ENCODE assay signal across 8 mouse cellular contexts in the genomic region with DNA sequence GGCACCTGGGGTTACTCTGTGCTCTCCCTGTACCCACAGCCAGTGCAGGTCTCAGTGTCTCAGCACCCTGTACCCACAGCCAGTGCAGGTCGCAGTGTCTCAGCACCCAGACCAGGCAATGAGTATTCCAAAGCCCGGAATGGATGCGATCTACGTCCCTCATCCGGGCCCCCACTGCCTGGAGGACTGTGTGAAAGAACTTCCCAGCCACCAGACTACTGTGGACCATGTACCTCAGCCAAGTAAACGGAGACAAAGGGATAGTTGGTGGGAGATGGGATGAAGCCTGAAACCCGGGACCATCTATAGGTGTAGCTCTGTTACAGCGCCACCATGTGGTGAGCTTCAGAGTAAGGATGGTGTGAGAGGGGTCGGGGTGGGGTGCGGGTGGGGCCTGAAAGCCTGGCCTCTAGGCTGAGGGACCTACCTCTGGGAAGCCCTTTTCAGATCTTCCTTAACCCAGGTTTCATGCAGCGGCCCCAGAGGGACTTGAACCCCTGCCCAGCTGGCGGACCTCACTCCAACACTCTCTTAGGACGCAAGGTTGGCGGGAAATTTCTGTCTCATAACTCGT. TPM values are rescaled to one million over a fixed set of nuclear protein-coding genes. Genes with fewer than 3 reads are reported as not detected.
DNase-seq lines count a peak whose midpoint lies in the region; ATAC-seq lines count a peak whose summit lies in the region.

No protein-coding gene starts in this region.

- no peak overlapping the region for H3K27ac ChIP-seq in midbrain, embryonic 11.5 days (ENCODE audit: low read depth, low read length)
- no peak overlapping the region for H3K27ac ChIP-seq in midbrain, embryonic 10.5 days (replicated peaks)
- peak overlapping the region; percentile 37; the same call in 1 of the 2 replicates for H3K27ac ChIP-seq in hindbrain, embryonic 15.5 days (replicated peaks)

- H3K4me2 ChIP-seq in midbrain, embryonic 11.5 days = no peak overlapping the region
- no peak overlapping the region for H3K4me2 ChIP-seq in hindbrain, embryonic 15.5 days

- no peak overlapping the region for H3K4me3 ChIP-seq in midbrain, embryonic 11.5 days (ENCODE audit: low read depth, low read length)
- no peak overlapping the region for H3K4me3 ChIP-seq in midbrain, embryonic 10.5 days
- H3K4me3 ChIP-seq in hindbrain, embryonic 15.5 days = no peak overlapping the region

- DNase-seq in cerebellum, postnatal 25 days = peak; percentile 22 to 36
- DNase-seq in cerebellum, adult 9-11 months = no peak
- no peak for DNase-seq in midbrain, embryonic 11.5 days (ENCODE audit: low spot score, missing footprints)
- no peak for DNase-seq in midbrain, embryonic 10.5 days (ENCODE audit: low spot score)
- DNase-seq in thymus, postnatal 25 days = peak; percentile 58
- no peak for DNase-seq in spleen, adult 12 weeks (ENCODE audit: low spot score)
- no peak for DNase-seq in urinary bladder, postnatal 4 days (ENCODE audit: low spot score in 2 of 2)

- no peaks in the 10 kb centered on the region for H3K4me1 ChIP-seq in midbrain, embryonic 11.5 days (ENCODE audit: control insufficient read depth, insufficient read depth, low read length)
- peaks cover 18% of the 10 kb centered on the region for H3K4me1 ChIP-seq in midbrain, embryonic 10.5 days
- peaks cover 13% of the 10 kb centered on the region; the same call in 1 of the 2 replicates for H3K4me1 ChIP-seq in hindbrain, embryonic 15.5 days (replicated peaks)

- peak; percentile 35; the same call in 1 of the 2 replicates for ATAC-seq in midbrain, embryonic 11.5 days (ENCODE audit: low FRiP score)
- ATAC-seq in hindbrain, embryonic 15.5 days (ENCODE audit: low FRiP score, low read depth) = peak; percentile 42; the same call in 1 of the 2 replicates

- 55% methylated on average over 15 of the region's 15 CpGs for WGBS in midbrain, embryonic 11.5 days
- WGBS in midbrain, embryonic 10.5 days = 54% methylated on average over 15 of the region's 15 CpGs
- WGBS in hindbrain, embryonic 15.5 days = 57% methylated on average over 15 of the region's 15 CpGs

- H3K9ac ChIP-seq in midbrain, embryonic 11.5 days (ENCODE audit: low read length) = no peak overlapping the region
- no peak overlapping the region for H3K9ac ChIP-seq in hindbrain, embryonic 15.5 days

- H3K36me3 ChIP-seq in midbrain, embryonic 11.5 days (ENCODE audit: control insufficient read depth, insufficient read depth, low read length) = no peaks in the 10 kb centered on the region
- no peaks in the 10 kb centered on the region for H3K36me3 ChIP-seq in midbrain, embryonic 10.5 days
- no peaks in the 10 kb centered on the region for H3K36me3 ChIP-seq in hindbrain, embryonic 15.5 days

- no peaks in the 10 kb centered on the region for H3K27me3 ChIP-seq in midbrain, embryonic 11.5 days (ENCODE audit: control insufficient read depth, insufficient read depth, low read length)
- no peaks in the 10 kb centered on the region for H3K27me3 ChIP-seq in midbrain, embryonic 10.5 days (ENCODE audit: low read depth, poor library complexity, severe bottlenecking)
- H3K27me3 ChIP-seq in hindbrain, embryonic 15.5 days = no peaks in the 10 kb centered on the region

- no peaks in the 10 kb centered on the region for H3K9me3 ChIP-seq in midbrain, embryonic 11.5 days (ENCODE audit: control insufficient read depth, low read length)
- no peaks in the 10 kb centered on the region for H3K9me3 ChIP-seq in midbrain, embryonic 10.5 days (replicated peaks)
- H3K9me3 ChIP-seq in hindbrain, embryonic 15.5 days = no peaks in the 10 kb centered on the region

RNA-seq across cellular contexts. Expression of a gene that starts 38.0 kb away (rescaled TPM):
- 208 and 230 TPM in 2 replicates for polyA plus RNA-seq in midbrain, embryonic 11.5 days (2014; fragmentation: Nextera tagmentation; extraction: Ambion mirVana)
- 216 and 218 TPM in 2 replicates for polyA plus RNA-seq in midbrain, embryonic 10.5 days (2016; fragmentation: Nextera tagmentation; extraction: Ambion mirVana)
- polyA plus RNA-seq in hindbrain, embryonic 15.5 days (2015; fragmentation: Nextera tagmentation; extraction: Ambion mirVana) = 29.3 and 33.9 TPM in 2 replicates

Comparison
In these comparisons a context has a peak if more than half of its experiments do, and no peak if none do; other contexts are left out.
1. DNase-seq: peak in cerebellum, postnatal 25 days (2 of 2) and thymus, postnatal 25 days (single experiment); none in cerebellum, adult 9-11 months (single experiment), midbrain, embryonic 11.5 days (single experiment), midbrain, embryonic 10.5 days (single experiment), spleen, adult 12 weeks (single experiment) and urinary bladder, postnatal 4 days (0 of 2).